Mouse (Mus musculus) c-Kit-positive CD71-negative TER-119-negative erythroid progenitor cells, embryonic 14.5 days (primary cell): ENCODE measurements around the gene Serpinb9b.
A peak's percentile ranks its signal among the peaks of the same experiment; 100 is the strongest.

ENCODE experiments used
- DNase-seq: peaks from one replicate; pipeline ENCODE4 v3.0.0-alpha.2; 2013; ENCODE audit warnings: low read depth

Gene Serpinb9b

DNA sequence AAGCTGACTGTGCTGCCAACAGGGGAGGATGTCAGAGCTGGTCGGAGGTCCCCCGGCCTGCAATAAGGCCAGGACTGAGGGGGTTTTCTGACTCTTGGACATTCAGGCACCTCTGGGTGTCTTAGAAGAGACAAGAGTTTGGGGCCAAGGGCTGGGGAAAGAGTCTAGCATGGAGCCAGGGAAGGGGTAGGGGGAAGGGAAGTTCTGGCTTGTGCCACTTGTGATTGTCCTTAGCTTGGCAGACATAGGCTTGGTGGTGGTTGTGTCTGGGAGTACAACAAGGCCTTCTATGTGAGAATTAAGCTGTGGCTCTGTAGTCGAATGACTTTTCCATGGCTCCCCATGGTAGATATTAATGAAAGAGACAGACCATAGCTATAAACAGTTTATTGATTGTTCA, 16.3 kb downstream of the Serpinb9b start:
- no peak for DNase-seq

GRCm38 (mm10) chr13:33047234-33047633, 20.0 kb downstream of the Serpinb9b start:
- no peak for DNase-seq

DNA sequence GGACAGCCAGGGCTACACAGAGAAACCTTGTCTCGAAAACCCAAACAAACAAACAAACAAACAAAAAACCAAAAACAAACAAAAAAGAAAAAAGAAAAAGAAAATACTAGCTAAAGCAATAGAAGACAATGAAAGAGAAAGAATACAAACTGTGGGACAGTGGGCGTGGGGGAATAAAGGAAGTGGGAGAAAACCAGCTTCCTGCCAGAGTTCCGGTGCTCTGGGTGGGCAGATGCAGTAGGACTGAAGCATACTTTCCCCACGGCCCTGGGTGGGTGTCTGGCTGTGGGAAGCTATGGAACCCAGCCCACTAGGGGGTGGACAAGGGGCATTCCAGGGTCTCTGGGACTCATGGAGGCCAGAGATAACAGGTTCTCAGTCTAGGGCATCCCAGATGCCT, 21.0 kb downstream of the Serpinb9b start:
- no peak for DNase-seq

- DNase-seq, result no peak
Measured at GRCm38 (mm10) chr13:33051697-33052096, 24.5 kb downstream of the Serpinb9b start.

- DNase-seq, result no peak
Measured at GRCm38 (mm10) chr13:33063048-33063447, 35.8 kb downstream of the Serpinb9b start.

- DNase-seq, result no peak
Measured at GRCm38 (mm10) chr13:33067387-33067977, 40.3 kb downstream of the Serpinb9b start.

GRCm38 (mm10) chr13:33068164-33068563, 40.9 kb downstream of the Serpinb9b start:
- no peak for DNase-seq

DNA sequence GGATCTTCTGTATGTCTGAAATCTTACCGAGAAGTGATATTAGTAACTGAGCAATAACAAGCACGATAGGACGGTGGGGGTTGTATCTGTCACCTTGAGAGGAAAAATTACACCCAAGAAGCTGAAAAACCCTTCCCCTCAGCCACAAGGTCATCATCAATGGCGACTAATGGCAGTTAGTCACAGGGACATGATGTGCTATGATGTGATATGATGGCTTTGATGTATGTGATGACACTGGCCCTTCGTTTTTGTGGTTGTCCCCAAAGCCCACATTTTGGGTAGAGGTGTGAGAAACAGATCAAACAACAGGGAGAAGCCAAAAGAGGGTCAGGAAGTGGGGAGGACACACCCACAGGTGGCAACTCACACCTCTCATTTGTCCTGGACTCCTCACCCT, 44.6 kb downstream of the Serpinb9b start:
- no peak for DNase-seq

GRCm38 (mm10) chr13:33074029-33074428, 46.8 kb downstream of the Serpinb9b start:
- DNase-seq, result peak; percentile 28

- DNase-seq, result no peak
Measured at GRCm38 (mm10) chr13:33076247-33076646, 49.0 kb downstream of the Serpinb9b start.

GRCm38 (mm10) chr13:33077026-33077685, 49.9 kb downstream of the Serpinb9b start:
- no peak for DNase-seq

DNA sequence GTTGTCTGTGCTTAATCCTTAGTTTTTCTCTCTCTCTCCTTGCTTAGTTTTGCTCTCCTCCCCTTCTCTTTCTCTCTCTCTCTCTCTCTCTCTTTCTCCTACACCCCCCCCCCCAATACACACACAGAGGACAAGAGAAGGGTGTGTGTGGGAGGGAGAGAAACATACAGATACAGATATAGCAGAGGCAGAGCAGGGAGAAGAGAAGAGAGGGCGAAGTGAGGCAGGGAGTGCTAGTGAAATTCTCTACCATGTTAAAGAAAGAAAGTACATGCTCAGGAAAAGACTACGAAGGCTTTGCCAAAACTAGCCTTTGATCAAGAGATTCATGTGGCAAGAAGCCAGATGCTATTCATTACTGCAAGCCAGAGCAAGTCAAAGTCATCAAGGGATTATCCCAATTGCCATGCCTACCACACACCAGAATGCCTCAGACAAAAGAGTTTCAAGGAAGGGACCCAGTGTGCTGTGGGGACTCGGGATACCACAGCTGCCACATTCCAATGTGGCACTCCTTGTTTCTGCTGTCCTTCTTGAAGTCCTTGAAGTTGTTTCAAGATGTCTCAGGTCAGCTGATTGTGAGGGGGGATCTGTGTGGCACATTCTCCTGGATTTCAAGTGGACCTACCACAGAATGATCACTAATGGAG, 51.0 kb downstream of the Serpinb9b start, which contains the start of gene Serpinb1b:
Gene Serpinb1b (plus strand): TSS at position 520 of the 650 bp plus-strand sequence.
- DNase-seq, result no peak

DNA sequence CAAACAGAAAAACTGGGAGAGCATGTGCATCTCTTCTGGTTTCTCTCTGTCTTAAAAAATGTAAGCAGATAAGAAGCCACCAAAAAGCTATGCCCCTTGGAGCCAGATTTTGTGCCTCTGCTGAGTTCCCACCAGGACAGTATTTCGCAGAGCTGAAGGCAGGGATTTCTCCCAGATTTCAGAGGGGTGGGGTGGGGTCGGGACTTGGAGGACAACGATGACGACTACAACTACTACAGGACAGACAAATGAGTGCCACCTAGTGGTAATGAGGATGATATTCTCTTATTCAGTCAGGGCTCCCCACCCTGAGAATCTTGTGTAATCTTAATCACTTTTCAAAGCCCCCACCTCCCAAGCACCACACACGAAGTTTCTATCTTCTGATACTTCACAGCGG, 52.2 kb downstream of the Serpinb9b start:
- DNase-seq, result peak; percentile 22

- DNase-seq, result no peak
Measured at GRCm38 (mm10) chr13:33080356-33080755, 53.1 kb downstream of the Serpinb9b start.

DNA sequence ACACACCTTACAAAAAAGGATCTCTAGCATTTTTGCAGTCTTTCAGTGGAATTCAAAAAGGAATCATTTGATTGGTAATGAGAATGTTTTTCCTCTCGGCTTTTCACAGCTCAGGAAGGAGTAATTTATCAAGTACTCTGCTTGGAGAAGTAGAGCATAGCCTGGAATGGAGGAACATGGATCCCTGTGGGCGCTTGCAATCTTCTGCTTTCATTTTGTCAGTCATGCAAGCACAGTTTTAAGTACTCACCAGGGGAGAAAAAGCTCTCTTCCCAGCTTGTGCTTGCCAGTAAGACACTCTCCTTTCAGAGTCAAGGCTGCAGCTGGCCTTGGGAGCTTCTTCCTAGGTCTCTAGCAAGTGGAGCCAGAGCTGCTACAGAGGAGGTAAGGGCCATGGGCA, 56.6 kb downstream of the Serpinb9b start:
- DNase-seq, result no peak

GRCm38 (mm10) chr13:33084975-33085694, 57.9 kb downstream of the Serpinb9b start:
- no peak for DNase-seq

GRCm38 (mm10) chr13:33085695-33086432, 58.6 kb downstream of the Serpinb9b start:
- no peak for DNase-seq

- no peak for DNase-seq
Measured at GRCm38 (mm10) chr13:33089566-33089965, 62.4 kb downstream of the Serpinb9b start.

DNA sequence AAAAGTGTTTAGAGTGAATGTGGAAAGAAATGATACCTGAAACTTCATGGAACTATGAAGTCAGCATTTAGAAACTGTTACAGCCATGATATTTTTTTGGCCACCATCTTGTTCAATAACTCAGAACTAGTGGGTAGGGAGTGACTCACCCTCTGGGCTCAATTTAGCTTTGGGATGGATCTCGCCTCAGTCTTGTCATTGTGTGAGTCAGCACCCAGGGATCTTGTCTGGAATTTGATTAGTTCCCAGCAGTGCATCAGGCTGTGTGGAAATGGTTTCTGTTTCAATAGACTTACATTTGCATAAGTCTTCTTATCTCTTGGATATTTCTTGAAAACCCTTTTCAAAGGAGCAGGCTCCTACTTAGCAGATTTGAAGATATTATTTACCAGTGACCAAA, 63.3 kb downstream of the Serpinb9b start:
- DNase-seq, result no peak

- DNase-seq, result no peak
Measured at GRCm38 (mm10) chr13:33091306-33091705, 64.1 kb downstream of the Serpinb9b start.
